Mouse (Mus musculus) spleen, embryonic (tissue): ENCODE measurements at regions not wholly inside any gene's neighbourhood (a gene's known extent, or its start where the extent isn't known, plus 50 kb on each side); places are given as distances from the start of the nearest gene placed in this dataset.

Experiments
- CTCF ChIA-PET: fragments of 350-600 bp; sonication (Branson Sonifier 250); formaldehyde crosslinking; loops from one replicate; lab custom pipeline; 2022; lab: Charles Lee

DNA sequence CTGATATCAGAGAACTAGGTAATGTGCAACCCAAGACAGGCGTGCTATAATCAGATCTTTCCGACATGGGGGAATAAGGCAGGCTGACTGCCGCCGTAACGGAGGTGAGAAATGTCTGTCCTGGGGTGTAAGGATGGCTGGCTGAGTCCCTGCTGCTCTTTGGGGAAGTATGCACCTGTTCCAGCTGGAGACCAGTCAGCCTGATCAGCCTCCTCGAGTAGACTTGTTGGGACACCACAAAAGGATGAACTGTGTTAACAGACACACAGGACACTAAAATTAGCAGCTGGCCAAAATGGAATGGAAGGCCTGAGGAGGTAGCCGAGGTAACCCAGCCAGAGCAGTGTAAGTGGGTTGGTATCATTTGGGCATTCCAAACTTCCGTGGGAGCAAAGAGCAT, 256.3 kb downstream of the Rplp1 start:
- CTCF ChIA-PET = no interaction called here

DNA sequence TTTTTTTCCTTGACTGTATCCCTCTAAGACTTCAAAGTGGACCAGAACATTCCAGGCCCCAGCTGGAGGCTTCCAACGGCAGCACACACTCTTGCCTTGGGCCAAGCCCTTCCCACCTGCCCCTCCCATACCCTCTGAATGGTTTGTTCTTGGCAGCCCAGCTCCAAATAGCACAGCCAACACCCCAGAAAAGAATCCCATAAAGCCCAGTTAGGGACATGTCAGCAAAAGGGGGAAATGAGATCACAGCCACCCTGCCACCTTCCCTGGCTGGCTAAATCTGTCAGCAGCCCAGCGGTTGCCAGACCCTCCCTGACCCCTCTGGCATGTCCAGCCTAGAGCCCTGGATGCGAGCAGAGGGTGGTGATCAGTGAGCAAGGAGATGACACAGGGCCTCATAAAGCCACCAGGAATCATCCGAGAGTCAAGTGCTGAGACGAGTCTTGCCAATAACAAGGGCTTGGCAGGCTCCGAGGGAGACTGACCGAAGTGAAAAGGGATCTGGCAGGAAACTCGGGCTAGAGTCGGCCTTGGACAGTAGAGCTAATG, 258.8 kb downstream of the Rplp1 start:
- CTCF ChIA-PET = interaction anchor here (0.6 kb wide), 1 partner anchor 536 kb away, joined by 3 read pairs; no protein-coding TSS in a partner anchor

DNA sequence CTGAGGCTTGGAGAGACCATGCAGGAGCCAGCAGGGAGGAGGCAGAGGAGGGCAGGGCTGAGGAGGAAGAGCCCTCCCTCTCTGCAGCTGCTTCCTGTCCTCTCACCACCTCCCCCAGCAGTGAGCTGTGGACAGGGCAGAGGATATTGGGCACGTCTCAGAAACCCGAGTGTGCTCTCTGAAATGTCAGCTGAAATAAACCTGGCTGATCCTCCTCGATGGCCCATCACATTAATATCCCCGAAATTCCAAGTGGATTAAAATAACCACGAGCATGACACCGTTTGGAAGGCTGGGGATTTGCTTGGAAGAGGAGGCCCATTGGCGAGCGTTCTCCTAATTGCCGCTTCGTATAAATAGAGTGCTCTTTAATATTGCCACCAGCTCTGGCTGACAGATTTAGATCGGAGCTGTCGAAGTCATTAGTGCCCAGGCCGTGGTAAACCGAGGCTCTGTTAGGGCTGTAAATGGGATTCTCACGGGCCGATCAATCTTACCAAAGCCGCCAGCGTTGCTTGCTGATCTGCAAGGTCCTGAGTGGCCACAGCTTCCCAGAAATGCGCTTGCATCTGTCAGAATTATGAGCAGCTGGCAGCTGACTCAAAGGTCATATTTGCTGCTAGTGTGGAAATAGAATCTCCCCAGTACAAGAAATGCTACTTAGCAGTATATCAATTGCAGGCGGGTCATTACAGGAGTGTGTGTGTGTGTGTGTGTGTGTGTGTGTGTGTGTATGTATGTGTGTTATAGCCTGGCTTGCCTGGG, 268.5 kb downstream of the Rplp1 start:
- CTCF ChIA-PET = interaction anchor here (1.0 kb wide), 1 partner anchor 16 kb away, joined by 3 read pairs; no protein-coding TSS in a partner anchor

DNA sequence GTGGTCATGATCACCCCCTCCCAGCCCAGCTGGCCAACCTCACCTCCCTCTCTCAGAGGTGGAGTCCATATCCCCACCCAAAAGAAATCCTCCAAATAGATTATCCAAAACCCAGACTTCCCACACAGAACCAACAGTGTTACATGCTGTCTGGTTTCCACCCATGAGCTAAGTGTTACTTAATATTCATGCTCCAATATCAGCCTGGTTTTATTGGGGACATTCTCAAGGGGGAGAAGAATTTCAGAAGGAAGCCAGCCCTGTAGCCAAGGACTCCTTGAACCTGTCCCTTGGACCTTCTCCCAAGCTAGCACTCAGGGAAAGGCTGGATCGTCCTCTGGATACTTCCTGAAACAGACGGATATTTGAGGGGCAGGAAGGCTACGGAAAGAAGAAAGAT, 268.6 kb downstream of the Tle3 start:
- CTCF ChIA-PET = no interaction called here

DNA sequence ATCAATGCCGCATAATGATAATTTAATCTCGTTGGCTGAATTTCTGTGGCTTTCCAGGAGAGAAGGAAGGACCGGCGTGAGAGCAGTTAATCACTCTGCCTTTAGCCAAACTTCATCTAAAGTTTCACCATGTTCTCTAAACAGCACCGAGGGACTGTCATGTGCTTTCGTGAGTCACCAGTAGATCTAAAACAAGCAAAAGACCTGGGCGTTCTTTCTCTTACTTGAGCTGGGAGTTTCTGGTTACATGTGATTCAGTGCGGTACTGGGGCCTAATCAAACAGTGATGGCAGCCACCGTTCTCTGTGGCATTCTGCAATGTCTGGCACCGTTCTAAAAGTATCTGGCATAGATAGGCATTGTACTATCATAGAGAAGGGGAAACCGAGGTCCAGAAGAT, 266.7 kb downstream of the Tle3 start:
- CTCF ChIA-PET = no interaction called here

DNA sequence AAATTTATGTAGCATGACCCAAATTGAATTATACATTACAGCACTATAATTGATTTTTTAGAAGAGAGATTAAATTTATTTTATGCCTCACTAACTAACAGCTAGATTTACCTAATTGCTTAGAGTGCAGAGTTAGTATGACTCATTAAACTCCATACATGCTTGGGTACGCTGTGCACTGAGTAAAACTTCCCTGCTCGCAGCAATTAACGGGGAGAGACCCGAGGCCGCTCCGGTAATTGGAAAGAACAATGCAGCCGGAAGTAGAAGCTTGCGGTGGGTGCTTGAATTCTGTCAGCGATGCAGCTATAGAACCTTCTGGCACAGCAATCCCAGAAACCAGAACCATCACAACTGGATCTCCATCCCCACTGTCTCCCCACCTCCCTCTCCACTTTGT, 261.8 kb downstream of the Tle3 start:
- CTCF ChIA-PET = interaction anchor here (1.1 kb wide), 1 partner anchor 26 kb away, joined by 3 read pairs; no protein-coding TSS in a partner anchor

DNA sequence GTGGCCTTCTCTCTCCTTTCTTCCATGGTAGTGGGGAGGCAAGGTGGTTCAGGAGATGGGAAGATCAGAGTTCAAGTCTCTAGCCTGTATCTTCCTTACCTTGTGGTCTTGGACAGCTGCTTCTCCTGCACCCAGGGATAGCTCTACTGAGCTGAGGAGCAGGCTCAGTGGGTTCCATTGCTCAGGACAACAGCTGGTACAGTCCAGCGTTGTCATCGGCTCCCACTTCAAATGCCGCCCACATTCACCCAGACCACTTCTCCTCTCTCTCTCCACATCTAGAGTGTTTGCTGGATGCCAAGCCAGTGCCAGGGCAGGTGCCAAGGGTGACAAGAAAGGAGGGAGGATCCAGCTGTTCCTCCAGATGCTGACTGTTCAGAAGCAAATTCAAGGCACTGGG, 260.4 kb downstream of the Tle3 start:
- CTCF ChIA-PET = interaction anchor here (0.6 kb wide), 1 partner anchor 15 kb away, joined by 3 read pairs; no protein-coding TSS in a partner anchor

DNA sequence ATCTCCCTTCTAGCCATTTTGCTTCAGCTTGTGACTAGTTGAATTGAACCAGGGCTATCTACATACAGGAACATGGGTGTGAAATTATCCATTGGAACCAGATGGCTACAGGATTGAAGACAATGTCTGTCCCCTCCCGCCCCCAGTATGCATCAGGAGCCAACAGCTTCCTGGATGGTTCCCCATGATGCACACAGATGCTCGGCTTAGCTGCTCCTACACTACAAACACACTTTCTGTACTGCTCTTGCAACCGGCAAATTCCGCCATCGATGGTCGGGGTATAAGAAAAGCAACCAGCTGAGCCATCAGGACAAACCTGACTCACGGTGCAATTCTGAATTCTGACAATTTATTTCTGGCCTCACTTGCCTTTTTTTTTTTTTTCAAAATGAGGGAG, 258.9 kb downstream of the Tle3 start:
- CTCF ChIA-PET = interaction anchor here (0.7 kb wide), 1 partner anchor 332 kb away, joined by 6 read pairs; no protein-coding TSS in a partner anchor

DNA sequence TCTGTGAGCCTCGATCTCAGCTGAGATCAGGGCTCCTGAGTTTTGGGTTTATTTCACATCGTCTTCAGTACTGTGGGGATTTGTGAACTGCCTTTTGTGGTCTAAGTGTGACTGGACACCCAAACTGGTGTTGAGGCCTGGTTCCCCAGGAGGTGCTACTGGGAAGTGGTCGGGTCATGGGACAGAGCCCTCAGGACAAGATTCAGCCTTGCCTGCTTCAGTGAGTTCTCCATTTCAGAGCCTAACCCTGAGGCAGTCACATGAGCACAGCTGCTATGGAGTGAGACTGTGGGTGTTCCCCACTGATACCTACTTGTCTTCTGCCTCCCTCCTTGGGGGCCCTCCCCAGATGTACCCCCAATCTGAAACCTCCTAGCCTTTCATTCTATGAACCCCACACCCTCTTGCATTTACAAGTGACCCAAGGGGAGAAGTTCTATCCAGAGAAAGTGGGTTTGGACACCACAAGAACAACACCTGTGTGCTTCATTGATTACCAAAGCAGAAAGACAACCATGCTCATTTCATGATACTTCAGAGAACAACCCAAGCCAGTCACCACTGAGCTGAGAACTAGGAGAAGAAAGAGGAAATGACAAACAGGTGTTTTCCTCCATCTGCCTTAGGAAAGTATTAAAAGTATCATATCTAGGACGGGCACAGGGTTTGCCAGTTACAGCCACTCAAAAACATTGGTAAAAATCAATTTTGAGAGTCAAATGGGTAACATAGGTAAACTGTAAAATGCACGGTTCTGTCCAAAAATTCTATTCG, 255.8 kb downstream of the Tle3 start:
- CTCF ChIA-PET = no interaction called here

DNA sequence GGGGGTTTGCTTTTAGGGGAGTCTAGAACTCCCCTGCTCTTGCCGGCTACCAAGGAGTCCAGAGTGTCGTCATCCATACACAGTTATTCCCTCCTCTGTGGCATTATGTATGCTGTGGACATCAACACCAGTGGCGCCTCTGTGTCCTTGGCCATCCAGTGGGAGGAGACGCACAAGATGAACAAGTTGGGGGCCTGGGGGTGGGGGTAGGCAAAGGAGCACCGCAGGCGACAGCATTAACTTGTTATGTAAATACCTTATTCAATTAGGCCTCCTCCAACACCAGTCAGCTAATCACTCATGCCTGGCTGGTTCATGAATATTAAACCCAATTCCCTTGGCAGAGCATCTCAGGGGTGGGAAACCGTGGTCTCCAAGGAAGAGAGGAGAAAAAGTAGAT, 250.8 kb downstream of the Tle3 start:
- CTCF ChIA-PET = no interaction called here

DNA sequence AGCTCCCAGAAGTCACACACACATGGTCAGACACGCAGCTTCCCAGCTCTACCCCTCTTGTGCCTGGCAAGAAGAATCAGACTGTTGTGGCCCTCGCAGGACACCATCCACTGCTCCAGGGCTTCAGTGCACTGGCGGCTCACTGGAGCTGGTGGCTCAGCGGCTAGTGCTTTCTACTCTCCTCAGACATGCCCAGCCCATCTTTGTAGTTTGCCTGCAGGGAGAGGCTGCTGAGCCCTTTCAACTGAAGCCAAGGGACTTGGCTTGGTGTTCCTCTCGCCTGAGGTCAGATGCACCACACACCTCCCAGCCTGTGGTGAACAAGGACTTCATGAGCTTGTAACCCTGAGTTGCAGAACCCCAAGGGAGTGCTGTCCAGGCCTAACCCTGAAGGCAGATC, 249.8 kb downstream of the Tle3 start:
- CTCF ChIA-PET = no interaction called here

DNA sequence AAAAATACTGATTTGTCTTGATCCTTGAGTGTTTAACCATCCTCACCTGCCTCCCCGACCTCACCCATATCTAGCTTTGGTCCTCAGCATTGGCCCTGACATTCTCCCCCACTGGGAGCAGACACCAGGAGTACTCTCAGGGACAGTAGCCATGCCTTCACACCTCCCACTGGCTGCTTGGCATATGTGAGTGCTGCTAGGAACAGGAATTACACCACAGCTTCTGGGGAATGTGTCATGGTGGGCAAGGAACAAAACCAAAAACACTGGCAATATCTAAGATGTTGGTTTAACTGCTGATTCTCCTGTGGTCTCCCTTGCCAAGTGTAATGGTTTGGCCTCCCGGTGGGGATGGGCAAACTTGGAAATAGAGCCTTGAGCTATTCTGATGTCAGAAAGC, 248.6 kb downstream of the Tle3 start:
- CTCF ChIA-PET = interaction anchor here (0.7 kb wide), 1 partner anchor 9 kb away, joined by 3 read pairs; no protein-coding TSS in a partner anchor

DNA sequence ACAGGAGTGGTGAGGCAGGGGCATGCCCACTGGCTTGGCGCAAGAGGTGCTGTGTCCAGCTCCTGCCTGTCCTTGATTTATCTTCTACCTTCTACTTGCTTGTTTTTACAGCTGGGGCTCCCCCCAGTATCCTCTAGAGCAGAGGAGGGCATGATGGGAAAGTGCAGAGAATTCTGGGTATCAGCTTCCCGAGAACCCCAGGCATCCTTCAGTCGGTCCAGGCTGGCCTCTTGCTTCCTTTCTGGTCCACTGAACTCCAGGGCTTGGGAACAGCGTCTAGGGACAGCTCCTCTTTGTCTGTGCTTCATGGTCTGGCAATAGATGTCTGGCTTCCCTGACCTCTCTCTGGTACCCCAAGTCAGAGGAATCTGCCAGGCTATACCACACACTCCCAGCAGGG, 247.9 kb downstream of the Tle3 start:
- CTCF ChIA-PET = interaction anchor here (0.7 kb wide), 1 partner anchor 9 kb away, joined by 3 read pairs; no protein-coding TSS in a partner anchor

DNA sequence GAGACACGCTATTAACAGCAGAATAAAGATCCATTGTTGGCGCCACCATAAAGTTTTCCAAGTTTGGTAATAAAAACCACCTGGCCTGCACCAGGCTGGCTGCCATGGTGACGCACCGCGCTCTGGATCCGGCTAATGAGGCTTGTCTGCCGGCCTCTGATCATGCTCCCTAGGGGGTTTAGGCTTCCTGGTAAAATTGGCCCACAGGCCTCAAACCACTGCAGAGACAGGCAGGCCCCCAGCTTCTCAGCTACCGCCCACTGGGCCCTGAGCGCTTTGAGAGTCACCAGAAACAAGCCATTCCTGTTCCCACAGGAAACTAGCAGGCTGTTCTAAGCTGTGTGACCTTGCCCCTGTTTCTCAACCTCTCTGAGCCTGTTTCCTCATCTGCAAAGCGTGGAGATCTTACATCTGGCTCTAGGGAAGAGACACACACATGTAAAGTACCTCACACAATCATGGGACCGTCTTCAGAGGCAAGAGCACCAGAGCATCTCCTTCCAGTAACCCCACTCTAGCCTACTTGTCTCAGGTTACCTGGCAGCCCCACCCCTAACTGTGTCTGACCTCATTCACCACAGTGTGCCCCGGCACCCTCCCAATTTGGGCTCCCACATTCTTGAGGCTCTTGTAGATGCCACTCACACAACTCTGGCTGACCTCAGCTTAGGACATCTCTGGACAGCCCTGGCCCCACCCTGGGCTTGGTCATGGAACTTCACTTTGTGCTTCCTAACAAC, 246.5 kb downstream of the Tle3 start:
- CTCF ChIA-PET = no interaction called here

DNA sequence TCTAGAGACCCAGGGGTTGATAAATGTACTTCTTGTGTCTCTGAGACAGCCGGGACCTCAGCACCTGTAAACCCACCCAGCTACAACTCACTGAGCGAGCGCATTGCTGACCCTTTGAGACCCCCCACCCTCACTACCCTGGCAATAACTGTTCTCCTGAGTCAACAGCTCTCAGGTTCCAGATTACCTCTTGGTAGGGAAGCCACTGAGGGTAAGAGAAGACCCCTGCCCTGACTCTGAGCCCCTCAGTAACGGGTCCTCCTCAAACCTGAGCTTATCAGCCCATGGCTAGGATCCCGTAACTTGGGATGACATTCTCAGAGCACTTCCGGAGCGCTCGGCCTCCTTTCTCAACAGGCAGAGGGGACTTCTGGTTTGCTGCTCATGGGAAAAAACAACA, 245.8 kb downstream of the Tle3 start:
- CTCF ChIA-PET = interaction anchor here (0.5 to 0.7 kb wide), 2 partner anchors 15 to 104 kb away, joined by 3 read pairs; no protein-coding TSS in a partner anchor

DNA sequence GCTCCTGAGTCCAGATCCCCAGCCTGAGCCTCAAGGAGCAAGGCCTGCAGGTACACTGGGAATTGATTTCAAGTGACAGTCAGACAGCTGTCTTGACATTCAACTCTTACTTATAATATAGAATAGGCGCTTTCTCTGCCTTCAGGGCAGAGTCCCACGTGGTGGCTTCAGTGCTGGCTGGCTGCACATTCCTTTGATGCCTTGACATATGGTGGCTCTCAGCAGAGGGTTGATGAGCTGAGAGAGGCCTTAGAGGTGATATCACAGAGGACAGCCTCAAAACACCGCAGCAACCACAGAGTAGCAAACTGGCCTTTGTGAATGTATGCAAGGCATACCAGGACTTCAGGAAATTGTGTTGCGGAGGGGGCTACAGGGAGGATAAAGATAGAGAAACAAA, 243.4 kb downstream of the Tle3 start:
- CTCF ChIA-PET = interaction anchor here (0.6 kb wide), 1 partner anchor 8 kb away, joined by 3 read pairs; no protein-coding TSS in a partner anchor

DNA sequence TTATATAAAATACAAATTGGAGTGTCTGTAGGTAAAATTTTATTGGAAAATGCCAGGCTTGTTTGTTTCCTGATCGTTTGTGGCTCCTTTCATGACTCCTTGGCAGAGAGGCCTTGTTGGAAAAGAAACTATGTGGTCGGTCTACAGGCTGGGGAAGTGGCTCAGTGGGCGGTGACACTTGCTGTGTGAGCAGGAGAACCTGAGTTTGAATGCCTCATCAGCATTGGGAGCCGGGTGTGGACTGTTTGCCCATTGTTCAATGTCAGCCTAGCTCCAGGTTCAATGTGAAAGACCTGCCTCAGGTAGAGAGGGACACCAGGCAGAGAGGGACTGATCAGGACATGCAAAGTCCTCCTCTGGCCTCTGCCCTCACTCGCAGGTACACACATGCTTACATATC, 235.4 kb downstream of the Tle3 start:
- CTCF ChIA-PET = interaction anchor here (0.6 to 1.0 kb wide), 3 partner anchors 8 to 195 kb away, joined by 3 read pairs; no protein-coding TSS in a partner anchor

DNA sequence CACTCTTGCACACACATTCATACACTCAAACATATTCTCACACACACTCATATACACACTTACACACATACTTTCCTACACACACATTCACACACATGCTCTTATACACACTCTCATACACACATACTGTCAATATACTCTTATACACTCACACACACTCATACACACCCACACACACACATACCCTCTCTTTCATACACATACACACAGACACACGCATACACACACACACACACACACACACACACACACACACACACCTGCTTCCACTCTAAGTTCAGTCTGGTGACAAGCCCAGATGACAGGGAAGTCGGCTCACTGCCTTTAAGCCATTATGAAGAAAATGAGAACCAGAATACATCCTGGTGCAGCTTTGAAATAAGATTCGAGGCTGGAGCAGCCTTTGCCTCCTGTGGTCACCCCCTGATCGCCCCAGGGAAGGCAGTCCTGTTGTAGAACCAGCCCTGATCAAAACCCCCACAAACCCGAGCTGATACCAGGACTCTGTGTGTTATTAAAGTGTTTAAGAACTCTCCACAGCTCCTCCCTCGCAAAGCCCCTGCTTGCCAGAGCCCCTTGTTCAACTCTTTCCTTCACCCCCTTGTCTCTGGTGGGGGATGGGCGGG, 230.3 kb downstream of the Tle3 start:
- CTCF ChIA-PET = no interaction called here

DNA sequence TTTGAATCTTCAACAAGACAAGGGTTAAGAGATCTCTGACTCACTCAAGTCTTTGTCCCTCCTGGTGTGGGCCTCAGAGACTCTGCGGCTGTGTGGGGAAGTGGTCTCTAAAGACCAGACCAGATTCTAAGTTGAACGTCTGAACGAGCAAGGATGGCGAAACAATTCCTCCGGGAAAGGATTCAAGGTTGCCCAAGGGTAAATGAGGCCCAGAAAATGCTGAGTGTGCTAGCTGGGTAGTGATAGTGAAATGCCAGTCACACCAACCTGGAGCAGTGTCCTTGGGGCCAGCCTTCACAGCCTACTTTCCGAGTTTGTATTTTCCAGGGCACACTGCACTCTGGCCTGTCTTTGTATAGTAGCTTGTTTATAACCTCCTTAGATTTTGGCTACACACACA, 229.7 kb downstream of the Tle3 start:
- CTCF ChIA-PET = no interaction called here

DNA sequence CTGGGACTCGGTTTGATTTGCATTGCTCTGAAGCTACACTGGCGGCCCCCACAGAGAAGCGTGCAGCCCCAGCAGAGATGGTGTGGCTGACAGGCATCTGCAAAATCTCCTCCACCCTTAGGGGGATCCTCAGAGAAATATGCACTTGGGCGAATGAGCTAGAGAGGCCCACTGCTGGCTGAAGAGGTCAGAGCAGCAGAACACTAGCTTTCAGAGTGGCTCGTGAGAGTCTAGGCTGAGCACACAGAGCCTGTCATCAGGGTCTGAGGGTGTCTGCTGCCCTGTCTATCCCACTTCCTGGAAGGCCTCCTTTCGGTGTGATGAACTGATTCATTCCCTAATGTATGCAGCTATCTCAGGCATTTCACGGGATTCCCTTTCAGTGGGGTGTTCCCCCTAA, 225.1 kb downstream of the Tle3 start:
- CTCF ChIA-PET = no interaction called here
